Mouse (Mus musculus): ENCODE data around the gene Slc22a16.
A peak's percentile ranks its signal among the peaks of the same experiment; 100 is the strongest.

Gene Slc22a16

GRCm38 (mm10) chr10:40617973-40618372 lies 47.8 kb downstream of the Slc22a16 start:
- no peak for DNase-seq

GRCm38 (mm10) chr10:40619760-40620159 lies 49.6 kb downstream of the Slc22a16 start:
- DNase-seq = no peak

- peak; percentile 75 to 86 for DNase-seq
Observed at GRCm38 (mm10) chr10:40629140-40629539, 59.0 kb downstream of the Slc22a16 start.

DNA sequence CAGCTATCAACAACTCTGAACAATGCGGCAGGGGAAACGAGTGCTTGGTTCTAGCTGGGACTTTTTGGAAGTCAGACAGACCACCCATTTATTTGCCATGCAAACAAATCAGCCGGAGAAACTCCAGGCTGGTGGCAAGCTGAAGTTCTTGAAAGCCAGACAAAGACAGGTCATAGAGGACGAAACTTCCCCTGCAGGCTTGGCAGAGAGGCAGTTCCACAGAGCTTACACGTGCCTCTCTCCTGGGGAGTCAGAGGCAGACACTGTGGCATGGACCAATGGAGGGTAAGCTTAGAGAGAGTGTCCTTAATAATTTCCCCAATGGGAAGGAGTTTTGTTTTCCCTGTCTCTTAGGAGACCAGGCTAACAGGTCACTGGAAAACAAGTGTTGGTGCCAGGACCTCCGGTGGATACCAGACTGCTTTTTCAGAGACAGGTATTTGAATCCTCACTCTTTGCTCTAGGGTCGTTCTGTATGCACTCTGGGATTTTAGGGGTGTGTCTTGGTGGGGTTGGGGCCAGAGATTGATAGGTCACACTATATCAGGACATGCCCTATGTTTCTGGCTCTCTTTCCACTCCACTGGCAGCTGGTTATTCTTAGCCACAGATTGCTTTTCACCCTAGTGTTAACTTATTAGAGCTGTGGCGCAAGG lies 59.6 kb downstream of the Slc22a16 start, which contains the start of gene Ddo:
Gene Ddo, plus strand, starts transcription at position 356 of the 656 bp plus-strand sequence.
- peak; percentile 67 to 74 for DNase-seq

- DNase-seq = peak; percentile 55 to 73
Observed at GRCm38 (mm10) chr10:40630457-40630856, 60.3 kb downstream of the Slc22a16 start.

- DNase-seq = no peak
Observed at GRCm38 (mm10) chr10:40630961-40631360, 60.8 kb downstream of the Slc22a16 start.

- no peak for DNase-seq
Observed at GRCm38 (mm10) chr10:40632087-40632486, 62.0 kb downstream of the Slc22a16 start.

- no peak for DNase-seq
Observed at GRCm38 (mm10) chr10:40637331-40637730, 67.2 kb downstream of the Slc22a16 start.

DNA sequence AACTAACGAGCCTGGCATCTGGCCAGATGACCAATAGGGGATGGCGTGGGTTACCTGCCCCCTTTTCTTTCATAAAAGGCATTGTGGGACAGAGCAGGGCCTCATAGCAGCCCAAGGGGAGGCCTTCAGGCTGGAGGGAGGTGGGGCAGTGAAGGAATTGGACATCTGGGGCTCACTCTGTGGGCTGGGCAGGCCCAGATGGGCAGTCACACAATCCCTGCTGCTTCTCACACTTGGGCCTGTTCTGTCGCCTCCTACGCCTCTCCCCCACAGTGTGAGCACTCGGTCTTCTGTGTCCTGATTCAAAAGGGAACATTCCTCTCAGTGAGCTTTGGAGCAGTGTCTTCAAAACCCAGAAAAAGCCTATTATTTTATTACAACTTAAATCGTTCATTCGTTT lies 68.1 kb downstream of the Slc22a16 start:
- peak; percentile 37 to 58 for DNase-seq

- DNase-seq = peak; percentile 46 to 50
Observed at GRCm38 (mm10) chr10:40638823-40639819, 69.0 kb downstream of the Slc22a16 start.

GRCm38 (mm10) chr10:40640406-40640805 lies 70.3 kb downstream of the Slc22a16 start:
- DNase-seq = no peak

GRCm38 (mm10) chr10:40641901-40642300 lies 71.8 kb downstream of the Slc22a16 start:
- DNase-seq = peak; percentile 58 to 64

- DNase-seq = no peak
Observed at GRCm38 (mm10) chr10:40643126-40643525, 73.0 kb downstream of the Slc22a16 start.

GRCm38 (mm10) chr10:40644456-40644855 lies 74.3 kb downstream of the Slc22a16 start:
- no peak for DNase-seq

- no peak for DNase-seq
Observed at GRCm38 (mm10) chr10:40645346-40645745, 75.2 kb downstream of the Slc22a16 start.

- no peak for DNase-seq
Observed at GRCm38 (mm10) chr10:40648776-40649175, 78.6 kb downstream of the Slc22a16 start.

DNA sequence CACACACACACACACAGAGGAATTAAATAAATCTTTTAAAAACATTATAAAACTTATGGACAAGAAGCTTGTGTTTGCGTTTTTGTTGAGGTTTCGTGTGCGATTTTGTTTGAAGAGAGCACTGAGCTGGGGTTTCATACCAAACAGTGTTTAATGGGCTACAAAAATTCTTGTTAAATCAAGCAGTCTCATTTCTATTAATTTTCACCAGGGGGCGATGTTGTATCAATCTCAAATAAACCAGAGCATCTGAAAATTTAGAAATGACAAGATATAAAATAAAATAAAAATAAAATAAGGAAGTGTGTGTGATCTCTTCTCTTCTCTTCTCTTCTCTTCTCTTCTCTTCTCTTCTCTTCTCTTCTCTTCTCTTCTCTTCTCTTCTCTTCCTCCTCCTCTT lies 79.5 kb downstream of the Slc22a16 start:
- DNase-seq = peak in 1 of 2 experiments; percentile 39

- DNase-seq = no peak
Observed at GRCm38 (mm10) chr10:40651676-40652075, 81.5 kb downstream of the Slc22a16 start.
